Mouse (Mus musculus): ENCODE measurements around the gene Rcor2.

DNA sequence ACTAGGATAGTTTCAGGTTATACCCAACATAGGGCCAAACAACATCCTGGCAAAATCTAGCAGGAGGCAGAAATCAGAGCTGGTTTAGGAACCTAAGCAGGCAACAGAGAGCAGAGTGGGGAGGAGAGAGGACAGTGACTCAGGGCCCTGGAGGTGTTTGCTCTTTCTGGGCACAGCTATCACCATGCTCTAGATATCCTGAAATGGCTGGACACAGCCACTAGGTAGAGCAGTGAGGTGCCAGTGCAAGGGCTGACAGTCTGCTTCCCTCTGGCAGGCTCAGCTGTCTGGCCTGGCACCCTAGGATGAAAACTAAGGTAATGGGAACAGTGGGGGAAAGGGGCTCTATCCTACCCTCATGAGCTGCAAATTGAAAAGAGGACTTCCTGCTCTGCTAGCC is 43.6 kb upstream of the Rcor2 start:
- TF ChIP-seq CTCF (IDR thresholded peaks at IDR 0.05; ENCODE audit: borderline replicate concordance, insufficient read depth, low read depth, low read length) = no peak
- no peak for TF ChIP-seq POLR2A (IDR thresholded peaks at IDR 0.05; ENCODE audit: borderline replicate concordance, insufficient read depth, low read length)

Data from cerebellum, adult 2 months (tissue).